Mouse (Mus musculus) regulatory T cell (primary cell): Measurements from ENCODE around the gene Cst3.

Experiments used
- in situ Hi-C: fragments of 300-600 bp; cut with MboI, MseI; formaldehyde crosslinking; loops from one replicate; pipeline ENCODE4 v1.15.1; 2025; ENCODE audit warnings: high pct_unique_total_duplicates

Cst3 gene

DNA sequence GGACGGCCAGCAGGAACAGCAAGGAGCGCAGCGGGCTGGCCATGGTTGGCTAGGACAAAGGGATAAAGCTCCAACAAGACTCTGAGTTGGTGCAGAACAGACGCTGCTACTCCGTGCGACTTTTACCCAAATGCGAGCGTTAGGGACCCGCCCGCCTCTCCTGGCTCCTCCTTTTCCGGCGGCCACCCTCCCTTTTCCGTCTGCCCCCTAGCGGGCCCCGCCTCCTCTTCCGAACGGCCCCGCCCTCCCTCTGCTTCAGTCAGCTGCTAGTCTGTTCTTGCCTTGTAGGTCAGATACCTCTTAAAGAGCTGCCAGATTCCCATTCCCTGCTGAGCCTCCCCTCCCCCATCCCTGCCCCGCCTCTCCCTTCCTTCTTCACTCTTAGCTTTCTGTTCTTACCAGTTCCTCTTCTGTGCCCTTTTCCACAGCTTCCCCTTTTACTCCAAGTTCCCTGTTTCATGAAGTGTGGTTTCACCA lies at the start of gene Cst3:
Gene Cst3 (minus strand): TSS at position 358 of the 477 bp plus-strand sequence.
- in situ Hi-C loops: no loop called here

DNA sequence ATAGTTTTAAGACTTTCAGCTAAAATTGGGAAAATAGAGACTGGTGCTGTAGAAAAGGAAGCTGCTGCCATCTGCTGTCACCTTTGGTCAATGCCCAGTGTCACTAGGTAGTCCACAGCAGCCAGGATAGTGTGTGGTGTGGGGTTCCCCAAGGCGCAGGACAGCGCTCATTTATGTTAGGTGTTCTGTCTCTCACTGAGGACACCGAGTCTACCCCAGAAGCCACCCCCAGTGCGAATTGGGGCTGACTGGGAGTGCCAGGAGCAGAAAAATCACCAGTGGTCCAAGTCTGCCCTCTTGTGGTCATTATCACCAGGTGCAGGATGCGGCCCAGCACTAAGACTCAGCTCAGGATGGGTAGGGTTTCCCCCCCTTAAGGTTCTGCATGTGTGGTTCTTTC lies 26.8 kb upstream of the Cst3 start:
- in situ Hi-C loops: loop anchor here (10.0 kb wide), 1 partner anchor 1193 kb away; no protein-coding TSS in a partner anchor

DNA sequence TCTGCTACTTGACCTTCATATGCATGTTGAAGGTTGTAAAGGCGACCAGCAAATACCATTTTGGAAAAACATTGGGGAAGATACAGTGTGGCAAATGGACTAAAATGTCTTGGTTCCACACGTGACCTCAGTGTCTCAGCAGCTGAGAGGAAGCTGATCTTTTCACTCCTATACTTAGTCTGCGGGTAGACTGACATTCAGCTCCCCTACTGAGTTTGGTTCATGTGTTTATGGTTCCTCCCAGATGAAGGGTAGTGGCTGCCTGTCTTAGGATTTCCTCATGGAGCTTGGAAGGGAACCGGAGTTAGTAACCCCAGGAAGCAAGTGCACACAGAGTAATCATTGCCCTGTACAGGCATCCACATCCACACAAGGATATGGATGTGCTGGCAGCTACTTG lies 24.8 kb upstream of the Cst3 start:
- in situ Hi-C loops: loop anchor here (10.0 kb wide), 1 partner anchor 1194 kb away; no protein-coding TSS in a partner anchor

DNA sequence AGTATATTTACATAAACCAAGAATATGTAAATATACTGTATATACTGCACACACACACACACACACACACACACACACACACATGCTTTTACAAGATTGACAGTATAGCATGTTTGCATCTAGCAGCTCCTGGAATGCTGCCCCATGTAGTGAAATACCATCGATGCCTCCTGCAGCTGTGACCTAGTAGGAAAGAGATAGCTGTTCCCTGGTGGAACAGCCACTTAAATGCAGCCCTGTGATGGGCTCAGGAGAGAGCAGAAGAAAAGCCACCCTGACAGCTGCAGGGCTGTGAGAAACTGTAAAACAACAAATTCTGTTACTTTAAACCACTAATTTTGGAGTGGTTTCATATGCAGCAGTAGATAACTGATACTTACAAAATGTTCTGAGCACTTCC lies 20.7 kb upstream of the Cst3 start:
- in situ Hi-C loops: loop anchor here (5.0 kb wide), 1 partner anchor 44 kb away; no protein-coding TSS in a partner anchor

DNA sequence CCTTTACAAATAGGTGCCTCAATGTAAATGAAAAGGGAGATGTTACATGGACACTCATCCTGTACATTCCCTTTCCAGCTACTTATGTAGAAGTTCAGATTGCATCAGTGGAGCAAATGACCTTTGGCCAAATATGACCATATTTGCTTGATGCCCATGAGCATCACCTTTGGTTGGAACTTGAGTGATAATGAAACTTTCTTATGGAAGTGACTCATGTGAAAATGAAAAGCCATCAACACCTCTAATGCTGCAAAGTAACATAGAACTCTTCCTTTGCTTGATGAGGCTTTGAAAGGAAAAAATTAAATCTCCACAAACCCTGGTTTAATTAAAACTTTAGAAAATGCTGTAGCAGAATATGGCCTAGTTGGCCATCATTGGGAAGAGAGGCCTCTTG lies 17.6 kb upstream of the Cst3 start:
- in situ Hi-C loops: no loop called here

DNA sequence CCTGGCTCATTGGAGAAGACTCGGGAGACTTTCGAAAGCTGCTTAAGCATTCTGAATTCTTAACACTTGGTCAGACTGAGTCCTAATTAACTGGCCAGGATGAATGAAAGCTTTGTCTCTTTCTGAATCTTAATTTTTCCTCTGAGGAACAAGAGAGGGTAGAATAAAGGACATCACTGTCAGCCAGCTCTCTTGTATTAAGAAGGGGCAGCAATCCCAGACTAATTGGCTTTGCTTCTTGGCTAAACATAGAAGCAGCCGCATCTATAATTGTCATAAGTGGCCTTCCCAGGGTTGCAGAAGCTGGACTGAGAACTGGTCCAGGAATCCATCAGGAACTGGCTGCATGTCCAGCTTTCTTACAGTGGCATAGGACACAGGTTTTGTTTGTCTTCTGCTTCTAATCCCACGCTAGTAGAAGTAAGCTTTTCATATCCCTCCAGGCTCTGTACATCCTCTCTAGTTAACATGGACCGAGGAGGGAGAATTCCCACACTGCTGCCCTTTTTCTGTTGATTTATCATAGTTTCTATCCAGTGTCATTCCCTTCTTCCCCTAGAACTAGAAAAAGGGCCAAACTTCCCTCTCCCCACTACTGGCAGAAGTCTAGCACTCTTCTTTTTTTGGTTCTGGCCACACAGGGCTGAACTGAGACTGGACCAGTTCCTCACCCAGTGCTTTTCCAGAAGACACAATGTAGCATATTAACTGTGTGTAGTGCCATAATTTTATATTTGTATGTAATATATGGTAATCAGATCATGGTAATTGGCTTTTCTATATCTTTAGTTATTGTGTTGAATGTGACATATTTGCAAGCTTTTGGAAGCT lies 14.7 kb upstream of the Cst3 start:
- in situ Hi-C loops: no loop called here

DNA sequence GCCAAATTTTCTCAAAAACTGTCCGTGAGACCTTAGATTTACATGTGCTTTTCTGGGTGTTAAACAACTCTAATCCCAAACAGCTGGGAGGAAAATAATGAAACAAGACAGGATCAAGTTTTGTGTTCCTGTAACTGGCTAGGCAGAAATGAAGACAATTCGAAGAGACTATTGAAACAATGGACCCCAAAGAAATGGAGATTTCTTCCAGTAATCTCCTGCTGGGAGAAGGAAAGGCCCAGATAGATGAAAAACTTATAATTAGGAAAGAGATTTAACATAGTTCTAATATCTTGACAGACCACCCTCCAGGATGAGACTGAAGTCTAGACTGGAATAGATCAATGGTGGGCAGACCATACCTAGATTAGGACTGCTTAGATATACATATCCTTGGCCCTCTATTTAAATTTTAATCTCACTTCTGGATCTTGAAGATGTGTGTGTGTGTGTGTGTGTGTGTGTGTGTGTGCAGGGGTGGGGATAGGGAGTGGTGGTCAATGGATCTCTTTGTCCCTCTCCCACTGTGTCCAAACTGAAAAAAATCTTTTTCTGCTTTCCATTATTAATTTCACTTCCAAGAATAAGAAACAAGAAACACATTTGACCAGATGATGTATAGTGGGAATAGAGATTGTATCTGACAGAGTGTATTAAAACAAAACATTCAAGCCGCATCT lies 14.0 kb upstream of the Cst3 start:
- in situ Hi-C loops: loop anchor here (10.0 kb wide), 1 partner anchor 1245 kb away; the partner anchor contains the start of gene Zfp120

DNA sequence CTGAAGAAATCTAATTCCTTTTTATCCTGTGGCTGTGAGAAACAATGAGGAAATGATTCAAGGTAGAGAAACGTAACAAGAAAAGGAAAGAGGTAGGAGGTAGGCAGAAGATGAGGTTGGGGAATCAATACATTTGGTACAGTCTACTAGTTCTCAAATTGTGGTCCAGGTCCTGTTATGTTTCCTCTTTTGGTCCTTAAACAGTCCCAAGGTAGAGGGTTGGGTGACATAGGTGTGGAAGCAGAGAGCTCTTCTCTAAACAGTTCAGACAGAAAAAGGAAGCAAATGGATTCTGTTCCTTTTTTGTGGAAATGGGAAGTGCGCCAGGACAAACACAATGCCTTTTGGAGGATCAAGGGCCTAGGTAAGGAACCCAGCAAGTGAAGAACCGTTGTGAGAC lies 13.4 kb upstream of the Cst3 start:
- in situ Hi-C loops: loop anchor here (10.0 kb wide), 1 partner anchor 1246 kb away; the partner anchor contains the start of gene Zfp120

DNA sequence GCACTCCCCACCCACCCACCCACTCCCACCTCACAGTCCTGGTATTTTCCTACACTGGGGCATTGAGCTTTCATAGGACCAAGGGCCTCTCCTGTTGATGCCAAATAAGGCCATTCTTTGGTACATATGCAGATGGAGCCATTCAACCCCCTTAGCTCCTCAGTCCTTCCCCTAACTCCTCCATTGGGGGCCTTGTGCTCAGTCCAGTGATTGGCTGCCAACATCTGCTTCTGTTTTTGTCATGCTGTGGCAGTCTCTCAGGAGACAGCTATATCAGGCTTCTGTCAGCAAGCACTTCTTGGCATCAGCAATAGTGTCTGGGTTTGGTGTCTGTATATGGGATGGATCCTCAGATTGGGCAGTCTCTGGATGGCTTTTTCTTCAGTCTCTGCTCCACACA lies 9.2 kb upstream of the Cst3 start:
- in situ Hi-C loops: loop anchor here (10.0 kb wide), 1 partner anchor 1250 kb away; the partner anchor contains the start of gene Zfp120

DNA sequence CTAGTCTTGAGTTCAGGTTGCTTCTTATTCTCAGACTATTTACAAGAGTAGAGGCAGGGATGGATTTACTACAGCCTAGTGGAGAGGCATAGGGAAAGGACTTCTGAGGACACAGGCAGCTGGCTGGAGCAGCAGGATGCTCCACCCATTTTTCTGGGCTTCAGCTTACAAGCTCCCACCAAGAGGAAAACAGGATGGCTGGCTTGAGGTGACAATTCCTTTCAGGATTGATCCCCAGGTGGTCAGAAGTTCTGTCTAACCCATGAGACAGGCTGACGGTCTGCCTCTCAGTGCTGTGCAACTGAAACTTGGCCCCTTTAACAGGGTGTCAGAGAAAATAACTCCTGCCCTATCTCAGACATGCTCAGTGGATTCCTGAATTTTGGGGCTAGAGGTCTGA lies 3.7 kb upstream of the Cst3 start:
- in situ Hi-C loops: no loop called here

DNA sequence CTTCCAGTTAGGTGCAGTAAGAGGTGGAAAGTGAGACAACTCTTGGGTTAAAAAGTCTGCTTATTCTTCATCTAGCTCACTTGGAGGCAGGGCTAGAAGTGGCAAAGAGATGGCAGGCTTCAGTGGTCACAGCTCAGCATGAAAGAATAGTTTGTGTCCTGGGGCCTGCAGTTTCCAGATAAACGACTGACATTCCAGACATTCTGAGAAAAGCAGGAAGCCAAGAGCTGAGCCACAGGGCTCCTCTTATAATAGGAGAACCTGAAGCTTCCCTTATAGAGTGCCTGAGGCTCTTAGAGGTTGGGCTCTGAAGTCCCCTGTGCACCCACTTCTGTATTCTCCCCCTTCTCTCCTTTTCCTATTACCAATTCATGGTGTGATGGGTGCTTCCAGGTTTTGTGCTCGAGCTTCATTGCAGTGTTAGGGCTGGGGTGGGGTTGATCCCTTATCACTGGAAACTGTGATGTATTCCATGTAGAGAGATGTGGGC lies 3.2 kb upstream of the Cst3 start:
- in situ Hi-C loops: no loop called here

DNA sequence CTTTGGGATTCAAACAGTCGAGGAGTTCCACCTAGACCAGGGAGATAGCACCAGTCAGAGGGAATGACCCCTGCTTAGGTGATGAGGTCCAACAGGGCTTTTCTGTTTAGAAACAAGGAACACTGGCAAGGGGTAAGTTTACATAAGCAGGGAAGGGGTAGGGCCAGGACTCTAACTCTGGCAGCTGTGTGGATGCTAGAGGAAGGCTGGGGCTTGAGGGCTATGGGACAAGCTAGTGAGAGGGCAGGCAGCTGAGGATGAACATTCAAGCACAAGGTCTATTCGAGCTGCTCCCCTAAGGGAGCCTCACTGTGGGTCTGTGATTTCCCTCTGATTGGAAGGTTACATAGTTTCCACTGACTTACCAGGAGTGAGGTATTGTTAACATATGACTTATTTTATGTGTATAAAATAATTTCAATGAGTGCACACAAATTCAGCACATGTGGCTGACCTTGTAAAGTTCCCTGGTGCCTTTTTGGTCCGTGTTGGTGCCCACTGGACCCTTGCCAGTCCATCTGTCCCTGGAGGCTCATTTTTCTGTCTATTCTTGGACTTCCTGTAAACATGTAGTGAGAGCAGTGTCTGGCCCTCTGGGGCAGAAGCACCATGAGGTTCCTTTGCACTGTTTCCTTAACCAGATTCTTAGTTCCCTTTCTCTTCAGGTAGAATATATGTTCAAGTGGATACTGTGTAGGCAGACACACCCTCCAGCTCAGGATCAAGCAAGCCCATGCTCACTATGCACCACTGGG lies 1.7 kb upstream of the Cst3 start:
- in situ Hi-C loops: no loop called here

DNA sequence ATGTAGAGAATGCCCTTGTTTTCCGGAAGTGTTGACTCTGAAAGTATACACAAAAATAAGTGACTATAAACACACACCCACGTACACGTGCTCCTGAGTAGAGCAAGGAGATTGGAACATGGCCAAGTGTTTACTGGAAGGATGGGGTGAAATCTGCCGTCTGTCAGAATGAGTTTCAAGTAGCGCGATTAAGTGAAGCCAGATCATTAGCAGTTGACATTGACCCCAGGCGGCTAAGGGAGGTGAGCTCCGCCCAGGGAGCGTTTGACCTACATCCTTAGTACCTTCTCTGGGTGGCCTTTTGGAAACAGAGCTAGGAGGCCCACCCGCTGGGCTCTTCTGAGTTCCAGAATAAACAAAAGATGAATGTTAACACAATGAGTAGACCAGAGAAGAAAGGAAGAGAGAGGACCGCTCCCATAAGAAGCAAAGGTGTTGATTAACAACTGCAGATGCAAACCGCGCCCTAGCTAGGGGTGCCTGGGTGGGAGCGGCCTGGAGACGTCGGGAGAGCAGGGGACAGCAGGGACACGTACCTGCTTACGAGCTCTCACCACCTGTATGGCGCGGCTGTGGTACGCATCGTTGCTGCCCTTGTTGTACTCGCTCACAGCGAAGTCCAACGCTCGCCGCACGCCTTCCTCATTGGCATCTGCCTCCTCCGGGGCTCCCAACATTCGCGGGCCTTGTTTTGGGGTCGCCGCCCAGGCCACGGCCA lies 716 bp downstream of the Cst3 start:
- in situ Hi-C loops: no loop called here

DNA sequence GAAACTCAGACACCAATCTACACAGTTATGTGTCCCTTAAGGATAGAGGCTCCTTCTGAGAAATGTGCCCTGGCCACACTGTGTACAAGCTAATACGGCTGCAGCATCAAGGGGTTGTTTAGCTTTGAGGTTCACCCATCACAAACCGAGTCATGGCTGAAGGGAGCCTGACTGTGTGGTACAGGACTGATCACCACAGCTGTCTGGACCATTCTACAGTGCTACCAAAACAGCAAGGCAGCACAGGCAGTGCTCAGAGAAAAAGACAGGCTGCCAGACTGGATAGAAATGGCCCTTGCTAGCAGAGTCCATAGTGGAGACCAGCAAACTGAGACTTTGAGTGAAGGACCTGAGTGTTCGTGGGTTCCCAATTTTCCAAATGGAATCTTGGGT lies 1.3 kb downstream of the Cst3 start:
- in situ Hi-C loops: no loop called here

DNA sequence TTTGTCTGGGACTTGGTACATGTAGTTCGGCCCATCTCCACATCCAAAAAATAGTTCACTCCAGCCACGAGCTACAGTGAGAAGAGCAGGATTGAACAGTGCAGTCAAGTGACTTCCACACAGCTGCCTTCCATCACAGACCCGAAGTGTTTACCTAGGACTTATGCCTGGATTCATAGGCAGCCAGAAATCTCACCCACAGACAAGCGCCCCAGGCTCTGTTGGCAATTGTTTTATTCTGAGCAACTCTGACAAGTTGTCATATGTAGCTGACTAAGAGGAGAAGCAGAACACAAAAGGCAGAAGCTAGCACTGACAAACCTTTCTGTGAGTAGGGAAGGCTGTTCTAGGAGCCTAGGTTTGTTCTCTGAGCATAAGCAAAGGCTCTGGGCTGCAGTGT lies 2.6 kb downstream of the Cst3 start:
- in situ Hi-C loops: no loop called here

DNA sequence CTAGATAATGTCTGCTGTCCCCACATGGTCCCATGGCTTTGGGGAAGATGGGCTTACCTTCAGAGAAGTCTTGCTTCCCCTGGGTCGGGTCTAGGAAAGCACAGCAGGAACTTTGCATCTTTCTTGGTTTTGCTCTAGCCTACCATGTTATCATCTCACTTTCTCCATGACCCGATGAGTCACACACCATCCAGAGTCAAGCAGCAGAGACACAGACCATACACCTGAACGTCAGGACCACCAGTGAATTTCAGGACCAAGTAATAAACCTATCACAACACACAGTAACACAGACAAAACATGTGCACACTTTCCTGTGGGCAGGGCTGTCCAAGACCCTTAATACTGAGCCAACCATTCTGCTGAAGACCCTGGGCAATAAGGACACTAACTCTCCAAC lies 5.0 kb downstream of the Cst3 start:
- in situ Hi-C loops: no loop called here

DNA sequence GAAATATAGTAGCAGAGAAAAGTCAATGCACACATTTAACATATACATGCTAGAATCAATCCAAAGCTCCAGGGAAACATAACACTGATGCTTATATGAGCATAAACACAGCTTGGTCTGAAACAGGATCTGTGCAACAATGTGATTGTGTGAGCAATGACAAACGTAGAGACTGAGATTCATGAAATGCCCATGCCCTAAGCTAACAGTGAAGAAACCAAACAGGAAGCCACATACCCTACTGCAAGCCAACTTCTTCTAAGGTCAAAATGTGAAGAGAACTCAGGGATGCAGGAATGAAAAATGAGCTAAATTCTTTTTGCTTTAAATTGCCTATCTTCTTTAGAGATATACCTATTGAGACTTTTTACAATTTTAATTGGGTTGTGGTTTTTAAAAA lies 6.5 kb downstream of the Cst3 start:
- in situ Hi-C loops: no loop called here

DNA sequence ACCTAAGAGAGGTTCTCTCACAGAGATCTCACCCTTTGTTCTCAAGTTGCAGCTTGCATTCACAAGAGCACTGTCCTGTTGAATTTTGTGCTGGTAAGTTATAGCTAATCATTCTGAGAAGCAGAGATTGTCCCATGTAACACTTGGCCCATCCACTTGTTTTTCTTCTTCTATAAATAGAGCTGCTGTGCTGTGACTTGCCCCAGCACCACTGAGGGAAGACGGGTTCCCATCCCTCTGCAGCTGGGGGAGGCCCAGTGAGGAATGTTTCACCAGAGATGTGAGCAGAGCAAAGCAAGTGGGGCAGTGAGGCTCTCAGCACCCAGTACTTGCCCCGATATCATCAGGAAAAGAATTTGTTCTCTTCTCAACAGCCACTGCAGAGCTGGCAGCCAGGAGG lies 10.5 kb downstream of the Cst3 start, which contains the start of gene 9230104L09Rik:
Gene 9230104L09Rik (minus strand): TSS at position 73 of the 400 bp plus-strand sequence.
- in situ Hi-C loops: no loop called here

DNA sequence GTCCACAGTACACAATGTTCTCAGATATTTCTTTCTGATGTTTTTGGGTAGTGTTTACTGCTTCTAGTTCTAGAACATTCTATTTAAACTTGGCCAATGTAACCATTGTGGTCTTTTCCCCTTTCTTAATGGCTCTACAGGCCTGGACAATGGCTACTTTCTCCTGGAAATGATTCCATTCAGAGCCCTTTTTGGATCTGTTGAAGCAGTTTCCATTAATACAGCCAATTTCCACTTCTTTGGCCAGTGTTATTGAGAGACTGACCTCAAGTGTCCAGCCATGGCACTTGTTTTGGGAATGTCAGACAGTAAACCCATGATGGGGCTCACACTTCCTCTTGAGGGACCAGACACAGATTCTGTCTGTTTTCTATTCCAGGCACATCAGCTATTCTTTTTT lies 13.8 kb downstream of the Cst3 start:
- in situ Hi-C loops: no loop called here

DNA sequence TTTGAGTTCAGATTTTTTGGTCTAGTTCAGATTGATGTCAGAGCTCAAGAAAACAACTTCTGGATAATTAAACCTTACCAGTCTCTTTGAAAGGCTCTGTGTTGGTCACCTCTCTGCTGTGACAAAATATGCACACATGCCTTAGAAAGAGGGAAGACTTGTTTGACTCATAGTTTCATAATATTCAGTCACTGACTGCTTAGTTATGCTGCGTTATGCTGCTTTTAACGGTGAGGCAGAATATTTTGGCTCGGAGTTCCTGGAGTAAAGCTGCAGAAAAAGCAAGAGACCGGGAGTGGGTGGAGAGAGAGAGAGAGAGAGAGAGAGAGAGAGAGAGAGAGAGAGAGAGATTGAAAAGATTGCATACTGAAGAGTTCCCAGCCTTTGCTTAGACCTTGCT lies 14.5 kb downstream of the Cst3 start:
- in situ Hi-C loops: no loop called here

DNA sequence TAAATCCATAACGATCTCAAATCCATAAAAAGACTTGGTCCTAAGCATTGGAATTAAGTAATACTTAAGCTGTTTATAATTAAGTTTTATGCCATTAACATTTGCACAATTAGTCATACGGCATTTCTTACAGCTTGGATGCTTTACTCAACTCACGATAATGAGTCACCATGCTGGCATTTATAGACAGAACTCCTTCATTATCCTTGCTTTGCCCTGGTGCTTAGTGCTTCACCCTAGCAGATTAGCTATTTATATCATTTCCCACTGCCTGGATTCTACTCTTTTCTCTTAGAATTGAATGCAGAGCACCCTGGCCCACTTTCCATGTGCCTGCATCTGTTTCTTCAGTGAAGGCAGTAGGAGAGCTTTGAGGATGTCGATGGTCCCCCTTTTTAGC lies 18.0 kb downstream of the Cst3 start:
- in situ Hi-C loops: no loop called here
